ENCODE assay signal across 8 mouse cellular contexts in the genomic region with DNA sequence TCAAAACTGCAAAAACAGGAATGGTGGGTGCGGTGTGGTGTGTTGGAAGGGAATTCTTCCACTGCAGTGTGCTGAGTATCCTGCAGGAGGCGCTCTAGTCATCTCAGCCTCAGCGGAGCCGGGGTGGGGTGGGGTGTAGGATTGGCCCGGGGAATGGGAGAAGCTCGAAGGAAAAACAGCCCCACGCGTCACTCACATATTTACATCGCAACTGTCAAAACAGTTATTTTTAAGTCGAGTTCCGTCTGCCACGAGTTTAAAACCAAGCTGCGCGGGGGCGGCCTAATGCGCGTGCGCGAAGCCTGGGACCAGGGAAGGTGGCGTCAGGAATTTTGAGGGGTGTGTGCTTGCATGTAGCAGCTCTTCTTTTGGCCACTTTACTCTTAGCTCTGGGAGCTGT. TPM values are rescaled to one million over a fixed set of nuclear protein-coding genes. Genes with fewer than 3 reads are reported as not detected.
A peak's percentile ranks its signal among the peaks of the same experiment; 100 is the strongest.
DNase-seq lines count a peak whose midpoint lies in the region; ATAC-seq and TF ChIP-seq lines count a peak whose summit lies in the region.

No protein-coding gene starts in this region.

- H3K4me3 ChIP-seq in embryonic facial prominence, embryonic 13.5 days = peak overlapping the region; percentile 34
- peak overlapping the region; percentile 40 for H3K4me3 ChIP-seq in heart, embryonic 12.5 days
- H3K4me3 ChIP-seq in kidney, postnatal 0 days (replicated peaks; ENCODE audit: low read depth, low read length) = peak overlapping the region; percentile 16; the same call in 1 of the 2 replicates
- peak overlapping the region; percentile 34 for H3K4me3 ChIP-seq in limb, embryonic 15.5 days
- peak overlapping the region; percentile 16; the same call in 1 of the 2 replicates for H3K4me3 ChIP-seq in midbrain, embryonic 16.5 days (ENCODE audit: low read depth, low read length)

- H3K36me3 ChIP-seq in embryonic facial prominence, embryonic 13.5 days = no peaks in the 10 kb centered on the region
- no peaks in the 10 kb centered on the region for H3K36me3 ChIP-seq in heart, embryonic 12.5 days
- H3K36me3 ChIP-seq in kidney, postnatal 0 days (ENCODE audit: insufficient read depth, low read length) = no peaks in the 10 kb centered on the region
- H3K36me3 ChIP-seq in limb, embryonic 15.5 days = no peaks in the 10 kb centered on the region
- H3K36me3 ChIP-seq in midbrain, embryonic 16.5 days (ENCODE audit: control insufficient read depth, insufficient read depth, low read length) = no peaks in the 10 kb centered on the region

- ATAC-seq in embryonic facial prominence, embryonic 13.5 days (ENCODE audit: insufficient number of reproducible peaks, insufficient read depth, low FRiP score, low TSS enrichment, low read depth) = no peak
- no peak for ATAC-seq in heart, embryonic 12.5 days (ENCODE audit: insufficient number of reproducible peaks, low FRiP score)
- 0 out of 2 replicates have a peak, but pooled peaks have one; percentile 25 for ATAC-seq in kidney, postnatal 0 days (replicated peaks; ENCODE audit: low FRiP score, low read depth)
- ATAC-seq in limb, embryonic 15.5 days (ENCODE audit: insufficient number of reproducible peaks, low FRiP score, low TSS enrichment, low read depth) = no peak
- ATAC-seq in midbrain, embryonic 16.5 days = no peak

- peak overlapping the region; percentile 54 for H3K4me2 ChIP-seq in embryonic facial prominence, embryonic 13.5 days
- peak overlapping the region; percentile 62 for H3K4me2 ChIP-seq in heart, embryonic 12.5 days
- peak overlapping the region; percentile 43 for H3K4me2 ChIP-seq in kidney, postnatal 0 days (ENCODE audit: low read length)
- H3K4me2 ChIP-seq in limb, embryonic 15.5 days = peak overlapping the region; percentile 40
- peak overlapping the region; percentile 42 for H3K4me2 ChIP-seq in midbrain, embryonic 16.5 days (ENCODE audit: low read length)

- TF ChIP-seq CTCF in kidney, postnatal 0 days (IDR thresholded peaks at IDR 0.05; ENCODE audit: low read depth) = peak; percentile 72

- no peak overlapping the region for H3K27ac ChIP-seq in embryonic facial prominence, embryonic 13.5 days
- no peak overlapping the region for H3K27ac ChIP-seq in heart, embryonic 12.5 days (ENCODE audit: poor library complexity, severe bottlenecking)
- no peak overlapping the region for H3K27ac ChIP-seq in kidney, postnatal 0 days
- no peak overlapping the region for H3K27ac ChIP-seq in limb, embryonic 15.5 days
- peak overlapping the region; percentile 62; the same call in 1 of the 2 replicates for H3K27ac ChIP-seq in midbrain, embryonic 16.5 days (ENCODE audit: low read length)

- DNase-seq in 3134 (ENCODE audit: extremely low read depth, insufficient read length, low spot score) = peak; percentile 67
- DNase-seq in adrenal gland, postnatal 10 days = peak; percentile 74
- DNase-seq in kidney, postnatal 0 days (ENCODE audit: low spot score) = peak; percentile 69
- DNase-seq in thymus, postnatal 0 days (ENCODE audit: low spot score) = peak; percentile 18

- WGBS in embryonic facial prominence, embryonic 13.5 days = 4% methylated on average over 20 of the region's 20 CpGs
- 7% methylated on average over 20 of the region's 20 CpGs for WGBS in heart, embryonic 12.5 days
- 4% methylated on average over 20 of the region's 20 CpGs for WGBS in kidney, postnatal 0 days
- WGBS in limb, embryonic 15.5 days = 4% methylated on average over 20 of the region's 20 CpGs
- 4% methylated on average over 20 of the region's 20 CpGs for WGBS in midbrain, embryonic 16.5 days

- H3K9ac ChIP-seq in embryonic facial prominence, embryonic 13.5 days = peak overlapping the region; percentile 51; the same call in 1 of the 2 replicates
- H3K9ac ChIP-seq in heart, embryonic 12.5 days = no peak overlapping the region
- H3K9ac ChIP-seq in kidney, postnatal 0 days (ENCODE audit: low read depth, low read length) = no peak overlapping the region
- no peak overlapping the region for H3K9ac ChIP-seq in limb, embryonic 15.5 days
- no peak overlapping the region for H3K9ac ChIP-seq in midbrain, embryonic 16.5 days (ENCODE audit: low read depth, low read length)

- H3K9me3 ChIP-seq in embryonic facial prominence, embryonic 13.5 days = no peaks in the 10 kb centered on the region
- H3K9me3 ChIP-seq in heart, embryonic 12.5 days (replicated peaks) = no peaks in the 10 kb centered on the region
- no peaks in the 10 kb centered on the region for H3K9me3 ChIP-seq in kidney, postnatal 0 days (replicated peaks; ENCODE audit: low read length)
- H3K9me3 ChIP-seq in limb, embryonic 15.5 days = no peaks in the 10 kb centered on the region
- no peaks in the 10 kb centered on the region for H3K9me3 ChIP-seq in midbrain, embryonic 16.5 days (replicated peaks; ENCODE audit: control insufficient read depth, low read length, poor library complexity, severe bottlenecking)

- H3K27me3 ChIP-seq in embryonic facial prominence, embryonic 13.5 days = peaks cover 28% of the 10 kb centered on the region
- H3K27me3 ChIP-seq in heart, embryonic 12.5 days (replicated peaks) = peaks cover 48% of the 10 kb centered on the region
- H3K27me3 ChIP-seq in kidney, postnatal 0 days (ENCODE audit: insufficient read depth, low read length) = no peaks in the 10 kb centered on the region
- H3K27me3 ChIP-seq in limb, embryonic 15.5 days = peaks cover 20% of the 10 kb centered on the region
- no peaks in the 10 kb centered on the region for H3K27me3 ChIP-seq in midbrain, embryonic 16.5 days (ENCODE audit: control insufficient read depth, insufficient read depth, low read depth, low read length)

- H3K4me1 ChIP-seq in embryonic facial prominence, embryonic 13.5 days = peaks cover 48% of the 10 kb centered on the region
- peaks cover 39% of the 10 kb centered on the region for H3K4me1 ChIP-seq in heart, embryonic 12.5 days (replicated peaks)
- 0 out of 2 replicates have a peak, but pooled peaks cover 3% of the 10 kb centered on the region for H3K4me1 ChIP-seq in kidney, postnatal 0 days (replicated peaks; ENCODE audit: insufficient read depth, low read length)
- H3K4me1 ChIP-seq in limb, embryonic 15.5 days = peaks cover 27% of the 10 kb centered on the region
- H3K4me1 ChIP-seq in midbrain, embryonic 16.5 days (ENCODE audit: control insufficient read depth, insufficient read depth, low read length) = peaks cover 63% of the 10 kb centered on the region

RNA-seq across cellular contexts. Expression of gene Gm10188, which starts 17.3 kb away (rescaled TPM):
- not detected for total RNA-seq in adrenal gland, postnatal 10 days (2021)
- not detected in 2 replicates for polyA plus RNA-seq in embryonic facial prominence, embryonic 13.5 days (2015; fragmentation: Nextera tagmentation; extraction: Ambion mirVana)
- not detected in 2 replicates for polyA plus RNA-seq in heart, embryonic 12.5 days (2016; fragmentation: Nextera tagmentation; extraction: Ambion mirVana)
- polyA plus RNA-seq in kidney, postnatal 0 days (2015; fragmentation: Nextera tagmentation; extraction: Ambion mirVana) = not detected in 2 replicates
- not detected in 2 replicates for polyA plus RNA-seq in limb, embryonic 15.5 days (2015; fragmentation: Nextera tagmentation; extraction: Ambion mirVana)
- polyA plus RNA-seq in midbrain, embryonic 16.5 days (2015; fragmentation: Nextera tagmentation; extraction: Ambion mirVana) = 0.28 and 0.63 TPM in 2 replicates
- polyA plus RNA-seq in thymus, postnatal 0 days (2015; fragmentation: Nextera tagmentation; extraction: Ambion mirVana) = not detected in 2 replicates

RNA-seq across cellular contexts. Expression of gene AC124108.1, which starts 21.0 kb away (rescaled TPM):
- total RNA-seq in adrenal gland, postnatal 10 days (2021) = under 1 TPM in 1 of 2 experiments, not detected in 1; 0.15 TPM
- 0.34 and 0.37 TPM in 2 replicates for polyA plus RNA-seq in embryonic facial prominence, embryonic 13.5 days (2015; fragmentation: Nextera tagmentation; extraction: Ambion mirVana)
- polyA plus RNA-seq in heart, embryonic 12.5 days (2016; fragmentation: Nextera tagmentation; extraction: Ambion mirVana) = not detected in 2 replicates
- polyA plus RNA-seq in kidney, postnatal 0 days (2015; fragmentation: Nextera tagmentation; extraction: Ambion mirVana) = 0.07 and 0.13 TPM in 2 replicates
- polyA plus RNA-seq in limb, embryonic 15.5 days (2015; fragmentation: Nextera tagmentation; extraction: Ambion mirVana) = 0.12 and 0.25 TPM in 2 replicates
- 2.8 and 4.0 TPM in 2 replicates for polyA plus RNA-seq in midbrain, embryonic 16.5 days (2015; fragmentation: Nextera tagmentation; extraction: Ambion mirVana)
- polyA plus RNA-seq in thymus, postnatal 0 days (2015; fragmentation: Nextera tagmentation; extraction: Ambion mirVana) = not detected in 2 replicates

RNA-seq across cellular contexts. Expression of gene Lemd1, which starts 21.0 kb away (rescaled TPM):
- total RNA-seq in adrenal gland, postnatal 10 days (2021) = under 1 TPM; 0.27 to 0.36 TPM
- 1.2 and 1.8 TPM in 2 replicates for polyA plus RNA-seq in embryonic facial prominence, embryonic 13.5 days (2015; fragmentation: Nextera tagmentation; extraction: Ambion mirVana)
- not detected in 2 replicates for polyA plus RNA-seq in heart, embryonic 12.5 days (2016; fragmentation: Nextera tagmentation; extraction: Ambion mirVana)
- polyA plus RNA-seq in kidney, postnatal 0 days (2015; fragmentation: Nextera tagmentation; extraction: Ambion mirVana) = 0.37 and 0.80 TPM in 2 replicates
- 0.29 and 0.56 TPM in 2 replicates for polyA plus RNA-seq in limb, embryonic 15.5 days (2015; fragmentation: Nextera tagmentation; extraction: Ambion mirVana)
- polyA plus RNA-seq in midbrain, embryonic 16.5 days (2015; fragmentation: Nextera tagmentation; extraction: Ambion mirVana) = 16.2 and 18.0 TPM in 2 replicates
- polyA plus RNA-seq in thymus, postnatal 0 days (2015; fragmentation: Nextera tagmentation; extraction: Ambion mirVana) = 0.23 TPM in 1 of 2 replicates, not detected in the other

Comparison
In these comparisons a context has a peak if more than half of its experiments do, and no peak if none do; other contexts are left out.
1. DNase-seq: peak in every context shown above with its lines; median percentile 74 in adrenal gland, postnatal 10 days; 69 in kidney, postnatal 0 days; 67 in 3134; 18 in thymus, postnatal 0 days.